Mouse (Mus musculus): ENCODE data around the gene Fbxl22.

GRCm38 (mm10) chr9:66504518-66504917 lies 9.9 kb downstream of the Fbxl22 start:
- no peak for TF ChIP-seq CTCF (IDR thresholded peaks at IDR 0.05; ENCODE audit: control insufficient read depth, insufficient read depth, insufficient read length)
- TF ChIP-seq USF1 (IDR thresholded peaks at IDR 0.05; ENCODE audit: low read depth): no peak
- TF ChIP-seq FOSL1 (IDR thresholded peaks at IDR 0.05; ENCODE audit: insufficient read depth, low read length, poor library complexity, severe bottlenecking): no peak

Data from C2C12 (cell line).